Mouse (Mus musculus): ENCODE results near the gene Ift74.
A peak's percentile ranks its signal among the peaks of the same experiment; 100 is the strongest.

The Ift74 gene

GRCm38 (mm10) chr4:94692175-94692574 lies 77.9 kb downstream of the Ift74 start:
- DNase-seq (ENCODE audit: low read depth) = no peak

- no peak for DNase-seq (ENCODE audit: low read depth)
Observed at GRCm38 (mm10) chr4:94696368-94696767, 82.1 kb downstream of the Ift74 start.

DNA sequence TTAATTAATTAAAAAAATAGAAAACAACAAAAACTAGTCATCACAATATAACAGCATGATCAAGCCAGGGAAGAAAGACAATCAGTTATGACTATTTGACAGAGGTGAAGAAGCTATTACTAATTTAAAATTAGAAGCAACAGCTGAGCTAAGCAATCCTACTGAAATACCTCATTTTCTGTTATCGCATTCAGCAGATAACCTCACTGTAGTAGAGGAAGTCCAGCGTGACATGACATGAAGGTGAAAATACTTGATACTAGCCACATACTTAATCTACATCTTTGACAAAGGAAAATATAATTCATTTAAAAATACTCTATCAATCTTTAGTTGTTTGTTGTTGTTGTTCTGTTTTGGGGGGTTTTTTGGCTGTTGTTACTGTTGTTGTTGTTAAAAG lies 96.7 kb downstream of the Ift74 start:
- no peak for DNase-seq (ENCODE audit: low read depth)

DNA sequence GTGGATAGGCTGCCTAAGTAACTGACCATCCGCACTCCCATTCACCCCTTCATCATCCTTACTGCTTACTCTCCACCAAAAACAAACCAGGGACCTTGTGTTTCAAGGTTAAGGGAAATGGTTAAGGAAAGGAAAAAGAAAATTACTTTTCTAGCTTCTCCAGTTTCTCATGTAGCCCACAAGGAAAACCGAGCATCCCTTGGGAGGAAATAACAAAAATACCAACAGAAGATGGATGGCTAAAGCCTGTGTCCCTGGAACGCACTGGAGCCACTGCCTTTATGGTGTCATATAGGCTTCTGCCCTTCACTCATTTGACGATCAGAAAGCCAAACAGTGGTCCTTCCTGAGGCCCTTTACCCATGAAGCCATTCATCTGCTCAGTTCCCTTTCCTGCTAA lies 97.1 kb downstream of the Ift74 start:
- no peak for DNase-seq (ENCODE audit: low read depth)

- no peak for DNase-seq (ENCODE audit: low read depth)
Observed at GRCm38 (mm10) chr4:94713741-94714140, 99.5 kb downstream of the Ift74 start.

- no peak for DNase-seq (ENCODE audit: low read depth)
Observed at GRCm38 (mm10) chr4:94715166-94715565, 100.9 kb downstream of the Ift74 start.

DNA sequence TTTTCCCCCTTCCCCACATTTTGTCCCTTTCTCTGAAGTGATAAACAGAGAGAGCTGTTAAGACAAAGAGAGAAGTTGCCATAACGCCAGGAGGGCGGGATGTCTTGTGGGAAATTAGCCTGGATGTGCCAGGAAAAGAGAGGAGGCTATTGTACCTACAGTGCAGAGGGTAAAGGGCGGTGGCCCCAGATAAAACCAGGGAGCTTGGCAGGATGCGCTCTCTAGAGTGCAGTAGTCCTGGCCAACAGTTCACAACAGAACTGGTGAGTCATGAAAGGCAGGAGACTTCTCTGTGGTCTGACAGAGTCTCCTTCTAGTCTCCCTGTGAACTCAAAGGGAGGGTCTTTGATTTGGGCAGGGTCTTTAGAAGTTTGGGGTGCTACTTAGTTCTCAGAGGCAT lies 111.5 kb downstream of the Ift74 start:
- no peak for DNase-seq (ENCODE audit: low read depth)

GRCm38 (mm10) chr4:94732721-94733120 lies 118.4 kb downstream of the Ift74 start:
- DNase-seq (ENCODE audit: low read depth) = no peak

- no peak for DNase-seq (ENCODE audit: low read depth)
Observed at GRCm38 (mm10) chr4:94737326-94738295, 123.3 kb downstream of the Ift74 start.

DNA sequence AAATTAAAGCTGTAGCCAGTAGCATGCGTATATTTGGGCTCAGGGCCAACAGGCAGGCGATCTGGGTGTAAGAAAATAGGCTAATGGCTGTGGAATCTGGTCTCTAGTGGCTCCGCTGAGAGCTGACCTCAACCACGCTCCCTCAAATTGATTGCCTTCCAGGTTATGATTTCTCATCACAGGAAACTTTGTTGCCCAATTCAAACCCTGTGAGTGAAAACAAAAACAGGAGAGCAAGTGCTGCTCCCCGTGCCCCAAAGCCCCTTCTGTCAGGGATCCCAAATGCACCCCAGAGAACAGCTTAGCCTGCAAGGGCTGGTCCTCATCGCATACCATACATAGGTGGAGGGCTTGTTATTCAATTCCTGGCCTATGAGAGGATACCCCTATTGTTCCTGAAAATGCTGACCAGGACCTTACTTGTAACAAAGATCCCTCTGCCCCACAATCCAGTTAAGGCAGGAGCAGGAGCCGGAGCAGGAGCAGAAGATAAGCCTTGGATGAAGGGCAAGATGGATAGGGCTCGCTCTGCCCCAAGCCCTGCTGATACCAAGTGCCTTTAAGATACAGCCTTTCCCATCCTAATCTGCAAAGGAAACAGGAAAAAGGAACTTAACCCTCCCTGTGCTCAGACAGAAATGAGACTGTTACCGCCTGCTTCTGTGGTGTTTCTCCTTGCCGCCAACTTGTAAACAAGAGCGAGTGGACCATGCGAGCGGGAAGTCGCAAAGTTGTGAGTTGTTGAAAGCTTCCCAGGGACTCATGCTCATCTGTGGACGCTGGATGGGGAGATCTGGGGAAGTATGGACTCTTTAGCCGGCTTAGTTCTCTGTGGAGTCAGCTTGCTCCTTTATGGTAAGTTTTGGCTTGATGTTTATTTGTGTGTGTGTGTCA lies 124.8 kb downstream of the Ift74 start, which contains the start of gene Tek:
TSS of gene Tek (plus strand) at position 452 of the 894 bp plus-strand sequence.
- peak; percentile 50 for DNase-seq (ENCODE audit: low read depth)

- no peak for DNase-seq (ENCODE audit: low read depth)
Observed at GRCm38 (mm10) chr4:94741824-94742223, 127.5 kb downstream of the Ift74 start.

All from fibroblast of lung, adult 2 months (primary cell).